Mouse (Mus musculus) left cerebral cortex, postnatal 10 days (tissue): ENCODE results near the gene Dock8. TPM values are rescaled to one million over a fixed set of nuclear protein-coding genes. Genes with fewer than 3 reads are reported as not detected.

ENCODE experiments used
- DNase-seq, 2 experiments: peaks; one replicate each; pipeline ENCODE4 v3.0.0; 2021 to 2022; ENCODE audit warnings: low spot score in 2 of 2, mixed read lengths in 1 of 2; ENCODE audit errors: extremely low spot score in 1 of 2
- intact Hi-C: fragments of 180-260 bp; cut with DNase I; formaldehyde crosslinking; loops from one replicate; pipeline ENCODE4 v1.15.1; 2025
- total RNA-seq, 2 experiments: library from RNA; stranded (reverse); gene quantifications; 2 replicates each; pipeline ENCODE4 v1.2.3; 2021

Gene Dock8
- total RNA-seq, 2 experiments from 2014 or later, result 3.5 to 4.2 TPM

DNA sequence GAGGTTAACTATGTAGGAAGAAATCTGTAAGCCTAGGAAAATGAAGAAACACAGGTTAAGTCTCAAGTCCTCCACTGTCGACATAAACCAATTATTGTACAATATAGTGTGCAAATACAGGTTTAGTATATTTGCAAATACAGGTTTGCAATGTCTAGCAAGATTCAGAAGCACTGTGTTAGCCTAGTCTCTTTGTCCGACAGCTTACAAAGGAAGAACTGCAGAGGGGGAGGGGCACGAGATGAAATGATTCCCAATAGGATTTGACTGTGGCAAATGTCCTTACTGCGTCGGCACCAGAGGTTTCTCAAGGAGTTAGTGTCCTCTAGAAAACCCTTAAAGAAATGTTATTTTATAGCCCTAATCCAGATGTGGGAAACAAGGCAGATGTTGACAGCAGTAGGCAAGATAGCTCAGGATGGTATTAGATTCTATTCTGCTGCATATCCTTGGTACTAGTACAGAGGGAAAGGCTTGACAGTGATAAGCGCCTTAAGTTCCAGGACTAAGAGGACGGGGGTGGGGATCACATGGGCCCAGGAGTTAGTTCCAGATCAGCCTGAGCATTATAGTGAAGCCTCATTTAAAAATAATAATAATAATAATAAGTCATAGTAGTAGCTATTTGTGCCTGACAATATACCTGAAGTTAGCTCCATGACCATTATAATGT lies 155.3 kb downstream of the Dock8 start:
- no peak for DNase-seq
- intact Hi-C loops, result no loop called here

DNA sequence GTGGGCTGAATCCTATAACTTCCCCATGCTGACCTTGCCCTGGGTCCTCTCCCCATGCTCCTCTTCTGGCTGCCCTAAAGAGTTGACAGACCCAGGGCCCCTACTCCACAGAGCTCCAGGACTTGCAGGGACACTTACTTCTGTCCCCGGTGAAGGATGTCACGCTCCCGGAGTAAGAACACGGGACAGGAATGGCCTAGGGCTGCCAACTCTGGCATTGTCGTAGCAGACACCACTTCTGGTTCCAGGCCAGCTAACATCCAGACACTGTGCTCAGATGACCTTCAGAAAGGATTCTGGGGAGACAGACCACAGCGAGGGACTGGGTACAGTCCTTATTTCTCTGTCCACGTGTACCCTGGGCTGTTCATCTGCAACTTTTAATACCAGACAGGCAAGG lies 155.9 kb downstream of the Dock8 start:
- intact Hi-C loops, result no loop called here

DNA sequence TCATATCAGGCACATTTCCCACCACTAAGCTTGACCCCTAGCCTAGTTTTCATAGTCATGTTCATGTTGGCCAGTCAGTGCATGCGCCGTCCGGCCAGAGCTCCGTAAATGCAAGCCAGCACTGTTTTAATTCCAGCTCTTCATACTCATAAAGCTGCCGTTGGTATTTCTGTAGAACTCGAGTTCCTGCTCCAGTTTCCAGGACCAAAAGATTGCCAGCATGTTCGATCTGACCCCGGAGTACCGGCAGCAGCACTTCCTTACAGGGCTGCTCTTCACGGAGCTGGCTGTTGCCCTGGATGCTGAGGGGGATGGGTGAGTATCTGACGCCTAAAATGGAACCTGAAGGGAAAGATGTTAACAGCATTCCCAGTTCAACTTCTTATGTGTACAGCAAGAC lies 156.4 kb downstream of the Dock8 start:
- intact Hi-C loops, result no loop called here
- no peak for DNase-seq

More for the DNA sequence above, 155.9 kb downstream of the Dock8 start:
- no peak for DNase-seq

DNA sequence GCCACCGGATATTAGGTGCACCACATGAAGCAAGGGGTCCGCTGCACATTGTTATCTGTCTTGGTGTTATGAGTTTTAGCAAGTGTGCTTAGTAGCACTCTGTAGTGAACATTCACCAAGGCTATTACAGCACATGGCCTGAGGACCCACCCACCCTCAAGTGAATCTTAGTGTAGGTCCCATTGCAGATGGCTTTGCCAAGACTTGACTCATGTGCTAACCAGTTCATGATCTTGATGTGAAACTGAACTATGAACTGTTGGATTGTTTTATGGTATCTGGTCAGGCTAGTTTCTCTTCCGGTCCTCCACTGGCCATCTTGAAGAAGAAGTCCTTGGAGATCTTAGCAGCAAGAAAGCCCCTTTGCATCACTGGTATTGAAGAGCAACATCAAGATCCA lies 162.9 kb downstream of the Dock8 start:
- no peak for DNase-seq
- intact Hi-C loops, result no loop called here

DNA sequence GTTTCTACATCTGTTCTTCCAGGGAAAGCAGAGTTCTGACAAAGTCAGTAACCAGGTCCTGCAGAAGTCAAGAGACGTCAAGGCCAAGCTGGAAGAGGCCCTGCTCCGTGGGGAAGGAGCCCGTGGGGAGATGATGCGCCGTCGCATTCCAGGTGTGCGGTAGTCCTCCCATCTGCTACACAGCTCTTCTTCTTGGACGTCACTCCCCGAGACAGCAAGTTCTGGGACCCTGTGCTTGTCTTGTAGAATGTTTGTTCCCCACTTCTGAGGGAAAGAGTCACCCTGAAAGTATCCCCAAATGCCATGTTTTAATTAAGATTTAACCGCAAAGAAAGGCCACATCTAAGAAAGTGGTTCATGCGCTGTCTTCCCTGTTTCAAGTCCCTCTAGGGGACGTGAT lies 164.1 kb downstream of the Dock8 start:
- intact Hi-C loops, result no loop called here
- no peak for DNase-seq

DNA sequence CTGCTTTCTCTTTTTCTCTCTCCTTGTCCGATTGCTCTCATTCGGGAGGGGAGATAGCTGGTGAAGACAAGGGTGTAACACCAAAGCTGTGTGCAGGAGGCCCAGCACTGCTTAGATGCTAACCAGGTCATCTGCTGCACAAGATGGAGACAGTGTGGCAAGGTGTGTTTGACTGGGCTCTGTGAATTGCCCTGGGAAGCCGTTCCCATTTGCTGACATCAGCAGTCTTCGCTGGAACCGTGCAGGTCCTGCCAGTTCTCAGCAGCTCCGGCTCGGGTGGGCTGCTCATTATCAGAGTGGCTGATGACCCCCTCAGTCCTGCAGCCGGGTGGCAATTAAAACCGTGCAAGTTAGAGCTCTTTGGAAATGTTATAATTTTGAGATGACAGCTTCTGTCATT lies 167.1 kb downstream of the Dock8 start:
- no peak for DNase-seq
- intact Hi-C loops, result no loop called here

DNA sequence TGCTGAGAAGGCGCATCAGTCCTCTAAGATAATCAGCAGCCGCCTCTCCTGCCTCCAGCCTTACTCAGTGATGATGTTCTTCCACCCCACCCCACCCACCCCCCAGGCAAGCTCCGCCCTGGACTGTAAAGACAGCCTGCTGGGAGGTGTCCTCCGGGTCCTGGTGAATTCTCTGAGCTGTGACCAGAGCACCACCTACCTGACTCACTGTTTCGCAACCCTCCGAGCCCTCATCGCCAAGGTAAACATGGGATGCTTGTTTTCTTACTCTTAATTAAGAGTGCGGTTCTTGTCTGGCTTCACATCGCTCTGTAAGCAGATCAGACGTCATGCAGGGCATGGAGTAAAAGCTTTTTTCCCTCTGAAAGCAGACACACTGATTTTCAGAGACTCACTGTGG lies 172.1 kb downstream of the Dock8 start:
- no peak for DNase-seq
- intact Hi-C loops, result no loop called here

DNA sequence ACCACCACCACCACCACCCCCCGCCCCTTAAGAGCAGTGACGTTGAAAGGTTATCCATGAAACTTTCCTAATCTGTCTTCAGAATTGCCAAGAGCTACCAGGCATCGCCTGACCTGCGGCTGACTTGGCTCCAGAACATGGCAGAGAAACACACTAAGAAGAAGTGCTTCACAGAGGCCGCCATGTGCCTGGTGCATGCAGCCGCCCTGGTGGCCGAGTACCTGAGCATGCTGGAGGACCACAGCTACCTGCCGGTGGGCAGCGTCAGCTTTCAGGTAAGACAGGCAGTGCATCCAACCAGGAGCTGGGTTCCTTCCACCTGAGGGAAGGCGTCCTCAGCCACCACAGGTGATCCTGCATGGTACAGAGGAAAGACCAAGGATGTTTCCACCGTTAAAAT lies 177.4 kb downstream of the Dock8 start:
- no peak for DNase-seq
- intact Hi-C loops, result no loop called here

DNA sequence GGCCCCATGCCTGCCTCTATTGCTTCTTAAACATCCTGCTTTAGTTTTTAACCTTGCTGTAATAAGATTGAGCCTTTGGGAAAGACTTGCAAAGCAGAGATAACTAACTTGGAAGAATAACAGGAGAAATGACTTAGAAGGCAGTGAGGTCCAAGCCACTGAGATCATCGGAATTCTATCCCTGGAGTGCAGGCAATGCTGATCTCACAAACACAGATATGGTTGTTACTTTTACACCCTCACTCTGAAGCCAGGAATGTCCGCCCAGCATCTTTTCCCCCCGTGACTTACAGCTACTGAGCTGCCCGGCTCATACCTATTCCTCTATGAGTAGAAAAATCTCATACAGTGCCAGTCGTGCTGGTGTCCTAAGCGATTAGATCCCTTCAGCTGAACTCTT lies 180.7 kb downstream of the Dock8 start:
- no peak for DNase-seq
- intact Hi-C loops, result no loop called here

DNA sequence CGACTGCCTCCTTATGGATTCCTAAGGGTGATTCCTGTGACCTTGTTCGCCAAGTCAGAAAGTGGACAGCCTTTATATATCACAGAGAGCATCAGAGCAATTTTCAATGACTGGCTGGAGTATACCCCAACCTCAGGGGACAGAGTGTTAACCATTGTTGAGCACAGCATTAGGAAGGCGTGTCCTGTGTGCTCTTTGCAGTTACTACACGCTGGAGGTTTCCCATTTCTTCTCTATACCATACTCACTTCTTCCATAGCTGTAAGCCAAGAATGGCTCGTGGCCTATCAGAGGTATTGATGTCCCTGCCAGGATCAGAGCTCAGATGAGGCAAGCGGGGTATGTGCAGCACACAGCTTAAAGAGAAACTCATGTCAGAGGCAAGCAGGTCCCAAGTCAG lies 181.2 kb downstream of the Dock8 start:
- no peak for DNase-seq
- intact Hi-C loops, result no loop called here

DNA sequence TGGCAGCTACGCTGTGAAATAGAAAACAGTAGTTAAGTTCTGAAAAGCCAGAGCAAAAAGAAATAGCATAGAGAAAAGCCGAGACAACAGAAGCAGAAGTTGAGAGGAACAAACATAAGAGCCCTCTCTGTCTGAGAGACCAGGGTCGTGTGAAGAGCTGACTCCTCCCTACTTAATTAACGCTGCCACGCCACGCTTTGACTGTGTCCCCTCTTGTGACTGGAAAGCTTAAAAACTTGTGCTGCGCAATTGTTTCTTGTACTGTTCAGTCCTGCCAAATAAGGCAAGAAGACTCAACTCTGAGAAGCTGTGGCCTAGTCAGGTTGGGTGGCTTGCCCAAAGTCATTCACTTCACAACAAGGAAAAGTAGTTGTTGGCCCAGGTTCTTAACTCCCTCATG lies 184.7 kb downstream of the Dock8 start:
- intact Hi-C loops, result no loop called here
- DNase-seq, result peak in 1 of 2 experiments; percentile 4

DNA sequence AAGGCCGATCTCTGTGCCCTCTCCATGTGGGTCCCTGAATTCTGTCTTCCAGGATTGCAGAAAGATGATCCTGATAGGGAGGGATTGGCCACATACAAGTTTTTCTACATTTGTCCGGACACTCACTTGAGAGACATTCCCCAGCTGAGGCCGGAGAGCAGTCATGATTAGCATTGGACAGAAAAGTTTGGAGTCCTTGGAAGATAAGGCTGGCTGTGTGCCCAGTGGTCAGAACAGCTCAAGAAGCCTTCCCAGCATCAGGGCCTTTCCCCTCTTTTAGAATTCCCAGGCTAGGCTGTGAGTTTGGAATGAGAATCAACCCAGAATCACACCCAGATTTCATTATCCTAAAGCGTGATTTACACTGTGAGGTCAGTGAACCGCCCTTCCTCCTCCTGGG lies 187.0 kb downstream of the Dock8 start:
- intact Hi-C loops, result no loop called here
- no peak for DNase-seq

DNA sequence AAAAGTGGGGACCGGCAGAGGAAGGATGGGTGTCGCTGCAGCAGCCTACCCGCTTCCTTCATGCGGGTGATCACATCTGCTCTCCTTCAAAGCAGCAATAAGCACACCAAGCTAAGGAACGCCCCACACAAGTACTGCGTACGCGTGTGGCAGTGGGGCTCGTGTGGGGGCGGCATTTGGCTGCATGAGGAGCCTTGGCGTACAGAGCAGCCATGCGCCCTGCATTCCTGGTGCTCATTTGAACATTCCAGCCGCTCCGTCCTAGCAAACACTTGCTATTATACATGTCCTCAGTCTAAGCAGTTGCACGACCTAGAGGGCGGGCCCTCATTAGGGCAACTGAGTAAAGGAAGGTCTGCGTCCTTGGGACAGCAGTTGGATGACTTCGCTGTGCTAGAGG lies 188.3 kb downstream of the Dock8 start:
- DNase-seq, result no peak
- intact Hi-C loops, result no loop called here

DNA sequence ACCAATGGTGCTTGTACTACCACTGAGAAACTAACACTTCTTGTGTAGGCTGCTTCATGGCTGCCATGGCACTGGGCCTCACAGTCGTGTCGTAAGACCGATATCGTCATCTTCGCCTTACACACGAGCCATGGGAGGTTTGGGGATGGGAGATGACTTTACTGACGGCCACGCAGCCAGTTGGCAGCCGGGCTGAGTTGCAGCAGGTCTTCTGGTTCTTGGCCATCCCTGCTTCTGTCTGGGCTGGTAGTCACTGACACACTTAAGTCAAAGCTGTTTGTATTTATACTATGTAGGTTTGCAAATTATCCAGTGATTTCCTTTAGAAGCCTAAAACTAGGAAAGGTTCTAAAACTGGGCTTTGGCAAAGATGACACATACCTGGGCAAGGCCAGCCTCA lies 194.4 kb downstream of the Dock8 start:
- no peak for DNase-seq
- intact Hi-C loops, result no loop called here

DNA sequence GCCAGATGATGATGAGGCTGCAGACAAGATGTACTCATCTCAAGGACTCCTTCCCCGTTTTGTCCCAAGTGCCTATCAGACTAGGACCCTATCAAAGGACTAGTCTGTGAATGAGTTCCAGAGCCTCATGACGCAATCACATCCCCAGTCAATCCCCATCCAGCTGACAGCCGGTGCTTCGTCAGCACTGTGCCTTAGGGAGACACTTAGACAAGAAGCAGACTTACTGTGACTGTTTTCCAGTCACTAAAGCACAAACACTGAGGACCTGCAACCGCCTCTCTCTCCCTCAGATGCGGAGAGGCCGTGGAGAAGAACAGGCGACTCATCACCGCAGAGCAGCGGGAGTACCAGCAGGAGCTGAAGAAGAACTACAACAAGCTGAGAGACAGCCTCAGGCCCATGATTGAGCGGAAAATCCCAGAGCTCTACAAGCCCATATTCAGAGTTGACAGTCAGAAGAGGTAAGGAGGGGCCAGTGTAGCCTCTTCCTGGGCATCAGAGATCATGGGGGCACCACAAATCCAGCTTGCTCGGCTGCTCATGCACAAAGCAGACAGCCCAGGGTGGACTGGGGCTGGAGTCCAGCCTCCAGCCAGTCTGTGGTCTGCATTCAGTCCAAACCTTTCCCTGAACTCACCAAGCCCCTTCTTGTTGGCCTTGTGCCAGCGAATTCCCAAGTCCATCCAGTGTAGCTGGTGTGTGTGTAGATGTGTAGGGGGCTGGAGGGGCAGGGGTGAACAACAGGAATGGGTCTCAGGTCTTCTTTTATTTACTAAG lies 200.9 kb downstream of the Dock8 start:
- intact Hi-C loops, result no loop called here
- no peak for DNase-seq

DNA sequence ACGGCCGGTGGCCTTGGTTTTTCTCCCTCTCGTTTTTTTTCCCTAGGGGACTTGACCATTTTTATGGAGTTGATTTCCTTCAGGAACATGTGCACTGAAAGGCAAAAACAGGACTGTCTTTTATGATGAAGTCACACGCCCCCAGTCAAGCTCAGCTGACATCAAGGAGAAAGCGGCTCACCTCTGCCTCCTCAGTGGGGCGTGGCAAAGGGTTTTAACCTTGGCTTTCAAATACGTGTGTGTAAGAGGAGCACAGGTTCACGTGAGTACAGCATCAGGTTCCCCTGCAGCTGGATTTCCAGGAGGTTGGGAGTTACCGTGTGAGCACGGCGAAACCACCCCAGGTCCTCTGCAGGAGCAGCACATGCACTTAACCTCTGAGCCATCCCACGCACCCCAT lies 203.7 kb downstream of the Dock8 start:
- intact Hi-C loops, result no loop called here
- DNase-seq, result no peak

DNA sequence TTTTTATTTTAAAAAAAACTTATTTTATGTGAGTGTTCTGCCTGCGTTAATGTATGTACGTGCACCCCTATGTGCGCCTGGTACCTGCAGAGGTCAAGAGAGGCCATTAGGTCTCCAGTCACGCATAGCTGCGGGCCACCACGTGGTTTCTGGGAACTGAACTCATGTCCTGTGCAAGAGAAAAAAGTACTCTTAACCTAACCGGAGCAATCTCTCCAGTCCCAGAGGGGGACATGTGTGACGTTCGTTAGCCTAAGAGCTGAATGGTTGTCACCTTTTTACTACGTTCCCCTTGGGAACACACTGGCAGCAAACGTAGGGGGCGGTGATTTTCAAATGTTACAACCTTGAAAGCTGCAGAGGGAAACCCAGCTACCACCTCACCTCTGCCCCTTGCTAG lies 207.6 kb downstream of the Dock8 start:
- intact Hi-C loops, result no loop called here
- DNase-seq, result no peak

DNA sequence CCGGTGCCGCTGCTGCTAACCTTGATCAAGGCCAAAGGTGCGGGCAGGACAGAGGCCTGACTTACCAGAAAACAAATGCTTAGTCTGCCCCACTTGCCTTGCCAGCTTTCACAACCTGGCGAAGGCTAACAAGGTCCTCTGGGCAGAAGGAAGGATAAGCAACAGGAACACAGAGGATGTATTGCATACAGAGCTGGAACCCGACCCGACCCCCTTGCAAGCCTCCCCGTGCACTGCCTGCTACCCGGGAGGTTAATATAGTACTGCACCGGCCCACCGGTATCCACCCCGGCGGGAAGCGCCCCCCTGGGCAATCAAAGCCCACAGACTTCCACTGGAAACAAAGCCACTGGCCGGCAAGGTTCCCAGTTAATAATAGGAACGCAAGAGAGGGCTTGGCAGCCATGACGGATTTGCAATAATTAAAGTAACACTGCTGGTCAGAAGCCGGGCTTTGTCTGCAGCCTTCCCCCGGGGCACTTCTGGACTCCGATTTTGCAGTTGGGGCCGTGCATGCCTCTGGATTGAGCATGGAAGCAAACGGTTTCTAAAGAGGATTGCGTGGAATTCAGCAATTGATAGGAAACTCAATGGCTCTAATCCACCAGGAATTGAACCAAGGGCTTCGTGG lies 208.5 kb downstream of the Dock8 start:
- peak in 1 of 2 experiments; percentile 37 for DNase-seq
- intact Hi-C loops, result no loop called here

DNA sequence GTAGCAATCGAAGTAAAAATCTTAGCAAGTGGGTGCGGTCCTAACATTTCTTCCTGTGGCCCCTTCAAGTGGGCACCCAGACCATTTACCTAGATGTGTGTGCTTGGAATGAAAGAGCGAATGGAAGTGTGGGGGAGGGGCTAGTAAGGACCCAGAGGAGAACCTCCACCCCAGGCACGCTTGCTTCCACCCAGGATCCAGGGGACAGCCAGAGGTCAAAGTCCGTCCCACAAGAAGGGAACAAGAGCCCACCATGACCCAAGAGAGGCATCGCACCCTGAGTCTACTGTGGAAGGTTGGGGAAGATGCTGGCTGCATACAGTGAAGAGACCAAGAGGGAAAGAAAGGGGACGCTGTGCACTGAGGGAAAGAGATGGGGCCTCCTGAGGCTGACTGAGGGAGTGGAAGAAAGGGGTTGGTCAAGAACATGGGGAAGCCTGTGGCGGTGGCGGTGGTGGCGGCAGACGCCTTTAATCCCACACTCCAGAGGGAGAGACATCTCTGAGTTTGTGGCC lies 209.3 kb downstream of the Dock8 start:
- intact Hi-C loops, result no loop called here

DNA sequence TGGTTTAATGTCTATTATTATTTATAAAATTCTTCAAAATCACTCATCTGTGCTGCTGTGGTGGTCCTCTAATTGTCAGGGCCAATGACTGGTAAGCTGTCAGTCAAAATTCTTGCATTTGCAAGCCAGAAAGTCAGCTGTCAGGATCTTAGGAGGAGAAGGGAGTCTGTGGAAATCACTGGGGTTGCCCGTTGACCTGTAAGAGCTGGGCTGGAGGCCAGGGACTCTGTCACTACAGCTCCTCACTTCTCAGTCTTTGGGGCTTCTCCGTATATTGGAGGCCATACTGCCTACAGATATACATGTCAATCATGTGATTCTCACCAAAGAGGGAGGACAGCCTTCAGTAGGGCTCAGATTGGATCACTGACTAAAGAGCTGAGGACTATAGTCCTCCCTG lies 221.3 kb downstream of the Dock8 start:
- DNase-seq, result no peak
- intact Hi-C loops, result no loop called here

More for the DNA sequence above, 209.3 kb downstream of the Dock8 start:
- DNase-seq, result no peak
